Mouse (Mus musculus): ENCODE data around the gene Fam184b.

- TF ChIP-seq POU5F1 (IDR thresholded peaks at IDR 0.05; ENCODE audit: borderline replicate concordance, low read length): no peak
- no peak for TF ChIP-seq CTCF (conservative IDR thresholded peaks at IDR 0.05; ENCODE audit: low read length)
- TF ChIP-seq NANOG (IDR thresholded peaks at IDR 0.05; ENCODE audit: borderline replicate concordance, low read length): no peak
Measured at GRCm38 (mm10) chr5:45513511-45513910, 125.9 kb downstream of the Fam184b start.

Data from E14TG2a.4 (cell line).